Mouse (Mus musculus) forebrain, embryonic 11.5 days (tissue): ENCODE measurements at regions not wholly inside any gene's neighbourhood (a gene's known extent, or its start where the extent isn't known, plus 50 kb on each side); places are given as distances from the start of the nearest gene placed in this dataset.

Experiments
- ATAC-seq: fragments of 200-750 bp; cut with Nextera tagmentation; replicated peaks from 2 replicates; pipeline ENCODE4 v1.8.0; 2017; ENCODE audit warnings: moderate TSS enrichment; ENCODE audit not compliant: low FRiP score
- DNase-seq: peaks from one replicate; pipeline ENCODE4 v3.0.0-alpha.2; 2017; ENCODE audit warnings: low spot score
- H3K27ac ChIP-seq: fragments of 300-500 bp; sonication (generic); 2 replicates; pipeline ENCODE4 v1.5.1; 2014; ENCODE audit warnings: low read depth, low read length
- H3K27me3 ChIP-seq: fragments of 300-500 bp; sonication (generic); 2 replicates; pipeline ENCODE4 v1.6.1; 2014; ENCODE audit warnings: mild to moderate bottlenecking, low read length, mixed read lengths; ENCODE audit not compliant: control insufficient read depth, insufficient read depth
- H3K36me3 ChIP-seq: fragments of 300-500 bp; sonication (generic); 2 replicates; pipeline ENCODE4 v1.6.1; 2014; ENCODE audit warnings: mild to moderate bottlenecking, low read length, moderate library complexity, mixed read lengths; ENCODE audit not compliant: control insufficient read depth, insufficient read depth
- H3K4me1 ChIP-seq: fragments of 300-500 bp; sonication (generic); replicated peaks from 2 replicates; pipeline ENCODE4 v1.6.1; 2014; ENCODE audit warnings: low read length, mixed read lengths; ENCODE audit not compliant: control insufficient read depth, insufficient read depth
- H3K4me2 ChIP-seq: fragments of 300-500 bp; sonication (generic); 2 replicates; pipeline ENCODE4 v1.6.1; 2014; ENCODE audit warnings: low read depth, mild to moderate bottlenecking, low read length, moderate library complexity, mixed read lengths; ENCODE audit not compliant: severe bottlenecking
- H3K4me3 ChIP-seq: fragments of 300-500 bp; sonication (generic); 2 replicates; pipeline ENCODE4 v1.5.1; 2014; ENCODE audit warnings: low read depth, low read length
- H3K9ac ChIP-seq: fragments of 300-500 bp; sonication (generic); 2 replicates; pipeline ENCODE4 v1.6.1; 2014; ENCODE audit warnings: low read length
- H3K9me3 ChIP-seq: fragments of 300-500 bp; sonication (generic); 2 replicates; pipeline ENCODE4 v1.6.1; 2016; ENCODE audit warnings: low read length, mixed read lengths; ENCODE audit not compliant: control insufficient read depth
- WGBS: fragments of 180-500 bp; shearing (Covaris S2); extraction: QIAGEN DNeasy Blood & Tissue Kit; methylation state at CpG from one replicate; pipeline ENCODE4 v1.1.7; 2014; 5-methylcytosine and 5-hydroxymethylcytosine counted together

DNA sequence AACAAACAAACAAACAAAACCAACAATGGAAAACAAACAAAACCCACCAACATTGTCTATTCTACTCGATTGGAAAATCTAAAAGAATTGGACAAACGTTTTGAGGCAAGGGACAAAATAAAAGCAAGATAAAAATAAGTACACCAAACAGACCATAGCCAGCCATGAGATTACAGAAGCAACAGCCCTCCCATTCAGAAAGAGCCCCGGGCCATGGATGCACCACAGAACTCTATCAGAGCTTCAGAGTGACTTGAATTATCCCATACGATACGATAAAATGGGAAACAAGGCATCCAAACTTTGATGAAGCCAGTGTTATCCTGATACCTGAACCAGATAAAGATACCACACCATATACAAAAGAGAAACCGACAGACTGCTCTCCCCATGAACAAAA lies 68.7 kb downstream of the Npepl1 start:
- no peak overlapping the region for H3K27ac ChIP-seq
- no peak overlapping the region for H3K4me3 ChIP-seq
- 83% methylated on average over 6 of the region's 6 CpGs for WGBS
- H3K36me3 ChIP-seq = no peaks in the 10 kb centered on the region
- no peak overlapping the region for H3K9ac ChIP-seq
- DNase-seq (no peak), ATAC-seq (no peak)
- H3K4me1 ChIP-seq = no peaks in the 10 kb centered on the region
- H3K4me2 ChIP-seq = no peak overlapping the region
- no peaks in the 10 kb centered on the region for H3K27me3 ChIP-seq
- no peaks in the 10 kb centered on the region for H3K9me3 ChIP-seq

DNA sequence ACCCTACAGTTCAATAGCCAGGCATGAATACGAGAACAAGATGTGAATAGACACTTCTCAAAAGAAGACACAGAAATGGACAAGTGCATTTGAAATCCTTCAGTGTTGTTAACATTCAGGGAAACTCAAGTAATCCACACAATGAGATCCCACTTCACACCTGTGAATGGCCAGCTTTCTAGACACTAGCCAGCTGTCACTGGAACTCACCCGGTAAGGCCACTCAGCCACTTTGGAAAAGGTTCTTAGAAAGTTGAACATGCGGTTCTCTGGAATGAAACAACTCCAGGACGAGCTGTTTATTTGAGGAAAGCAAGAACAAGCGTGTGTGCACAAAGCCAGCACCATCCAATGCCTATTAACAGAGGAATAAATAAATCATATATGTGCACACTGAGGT lies 74.6 kb downstream of the Npepl1 start:
- 92% methylated on average over 5 of the region's 5 CpGs for WGBS
- Histone ChIP-seq H3K4me1 (no peaks in the 10 kb centered on the region), H3K4me3 (no peak overlapping the region), H3K36me3 (no peaks in the 10 kb centered on the region), H3K4me2 (no peak overlapping the region), H3K9ac (no peak overlapping the region), H3K27ac (no peak overlapping the region), H3K27me3 (no peaks in the 10 kb centered on the region), H3K9me3 (no peaks in the 10 kb centered on the region)
- DNase-seq (peak; percentile 43), ATAC-seq (no peak)

DNA sequence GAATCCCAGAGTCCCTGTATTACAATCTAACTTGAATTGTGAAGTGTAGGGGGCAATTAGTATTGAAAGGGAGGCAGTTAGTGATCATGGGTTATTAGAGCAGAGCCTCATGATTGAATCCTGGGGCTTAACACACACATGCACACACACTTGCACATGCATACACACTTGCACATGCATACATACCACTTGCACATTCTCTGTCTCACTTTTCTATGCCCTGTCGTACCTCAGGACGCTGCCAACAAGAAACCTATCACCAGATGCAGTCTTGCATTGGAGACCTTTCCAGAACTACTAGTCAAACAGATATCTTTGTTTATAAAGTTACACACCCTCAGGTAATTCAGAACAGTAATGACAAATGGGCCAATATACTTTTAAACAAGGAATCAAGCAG lies 80.9 kb downstream of the Npepl1 start:
- H3K4me3 ChIP-seq = no peak overlapping the region
- H3K4me2 ChIP-seq = no peak overlapping the region
- 88% methylated on average over 2 of the region's 2 CpGs for WGBS
- peak; percentile 8 for DNase-seq
- no peak for ATAC-seq
- no peaks in the 10 kb centered on the region for H3K27me3 ChIP-seq
- H3K9ac ChIP-seq = no peak overlapping the region
- no peak overlapping the region for H3K27ac ChIP-seq
- H3K4me1 ChIP-seq = no peaks in the 10 kb centered on the region
- H3K36me3 ChIP-seq = no peaks in the 10 kb centered on the region
- no peaks in the 10 kb centered on the region; the same call in 1 of the 2 replicates for H3K9me3 ChIP-seq

DNA sequence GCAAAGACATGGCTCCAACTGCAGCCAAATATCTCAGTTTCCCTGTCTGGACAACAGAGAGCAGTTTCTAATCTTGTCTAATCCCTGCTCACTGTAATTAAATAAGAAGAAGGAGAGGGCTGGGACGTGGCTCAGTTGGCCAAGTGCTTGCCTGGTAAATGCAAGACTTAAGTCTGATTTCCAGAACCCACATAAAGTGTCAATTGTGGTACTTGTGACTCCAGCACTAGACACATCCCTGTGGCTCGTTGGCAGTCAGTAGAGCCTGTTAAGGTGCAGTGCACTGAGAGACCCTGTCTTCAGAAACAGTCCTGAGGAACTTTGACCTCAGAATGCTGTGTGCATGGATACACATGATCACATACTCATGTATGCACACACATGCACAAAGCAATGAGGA lies 81.4 kb downstream of the Npepl1 start:
- H3K27ac ChIP-seq = no peak overlapping the region
- 77% methylated on average over 2 of the region's 2 CpGs for WGBS
- no peak for ATAC-seq
- H3K4me2 ChIP-seq = no peak overlapping the region
- H3K9me3 ChIP-seq = no peaks in the 10 kb centered on the region; the same call in 1 of the 2 replicates
- no peak overlapping the region for H3K9ac ChIP-seq
- no peaks in the 10 kb centered on the region for H3K36me3 ChIP-seq
- H3K4me3 ChIP-seq = no peak overlapping the region
- no peaks in the 10 kb centered on the region for H3K4me1 ChIP-seq
- H3K27me3 ChIP-seq = no peaks in the 10 kb centered on the region
- peak; percentile 14 for DNase-seq

DNA sequence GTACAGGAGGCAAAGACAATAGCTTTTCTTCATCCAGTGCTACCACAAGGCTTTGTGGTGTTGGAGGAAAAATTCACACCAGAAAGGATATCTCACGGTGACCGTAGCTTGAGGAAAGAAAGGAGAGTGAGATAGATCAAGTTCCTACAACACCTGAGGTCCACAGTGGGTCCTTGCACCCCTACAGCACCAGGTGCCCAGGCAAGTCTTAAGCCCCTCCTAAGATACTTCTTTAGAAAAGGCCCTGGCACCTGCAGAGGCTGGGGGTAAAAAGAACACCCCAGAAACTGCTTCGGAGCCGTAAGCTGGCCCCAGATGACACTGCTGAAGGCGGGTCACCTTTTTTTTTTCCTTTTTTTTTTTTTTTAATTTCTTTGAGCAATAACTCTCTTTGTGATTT lies 81.9 kb downstream of the Npepl1 start:
- 94% methylated on average over 5 of the region's 5 CpGs for WGBS
- peak; percentile 24 for DNase-seq

DNA sequence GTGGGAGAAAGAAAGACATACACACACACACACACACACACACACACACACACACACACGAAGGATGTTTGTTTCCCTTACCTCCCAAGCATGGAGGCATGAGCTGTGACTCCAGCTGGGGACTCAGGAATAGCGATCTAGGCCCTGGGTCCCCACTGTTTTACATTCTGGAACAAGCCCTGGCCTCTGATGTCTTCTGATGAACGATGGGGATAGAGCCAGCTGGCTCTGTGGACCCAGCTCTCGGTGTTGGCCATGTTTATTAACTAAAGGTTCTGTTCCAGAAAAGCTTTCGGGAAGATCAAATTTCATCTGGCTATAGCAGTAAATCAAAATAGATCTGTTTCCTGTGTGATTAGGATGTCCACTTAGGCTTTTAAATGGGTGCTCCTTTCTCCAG lies 83.4 kb downstream of the Npepl1 start:
- H3K27ac ChIP-seq = no peak overlapping the region
- WGBS = 81% methylated on average over 5 of the region's 5 CpGs
- H3K9ac ChIP-seq = no peak overlapping the region
- DNase-seq (peak; percentile 16), ATAC-seq (no peak)
- no peak overlapping the region for H3K4me2 ChIP-seq
- no peaks in the 10 kb centered on the region for H3K27me3 ChIP-seq
- no peaks in the 10 kb centered on the region for H3K4me1 ChIP-seq
- no peaks in the 10 kb centered on the region for H3K36me3 ChIP-seq
- no peaks in the 10 kb centered on the region; the same call in 1 of the 2 replicates for H3K9me3 ChIP-seq
- no peak overlapping the region for H3K4me3 ChIP-seq

More for the DNA sequence above, 81.9 kb downstream of the Npepl1 start:
- H3K27me3 ChIP-seq = no peaks in the 10 kb centered on the region
- ATAC-seq = no peak
- no peak overlapping the region for H3K9ac ChIP-seq
- no peaks in the 10 kb centered on the region; the same call in 1 of the 2 replicates for H3K9me3 ChIP-seq
- no peaks in the 10 kb centered on the region for H3K36me3 ChIP-seq
- H3K4me3 ChIP-seq = no peak overlapping the region
- no peak overlapping the region for H3K27ac ChIP-seq
- no peak overlapping the region for H3K4me2 ChIP-seq
- no peaks in the 10 kb centered on the region for H3K4me1 ChIP-seq

DNA sequence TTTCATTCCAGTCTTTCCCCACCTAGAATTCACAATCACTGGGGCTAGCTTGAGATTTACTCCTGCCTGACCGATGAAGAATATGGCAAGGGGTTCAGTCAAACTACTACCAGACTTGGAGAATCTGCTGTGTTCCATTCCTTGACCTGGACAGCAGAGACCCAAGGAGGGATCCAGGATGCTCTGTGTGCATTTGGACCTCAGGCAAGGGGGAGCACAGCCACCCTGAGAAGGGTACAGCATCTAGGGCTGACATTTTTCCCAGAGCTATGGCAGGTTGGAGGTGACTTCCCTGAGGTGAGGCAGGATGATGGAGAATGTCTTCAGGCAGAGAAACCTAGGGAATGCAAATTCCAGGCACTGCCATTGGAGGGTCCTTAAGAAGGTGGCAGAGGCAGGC lies 85.5 kb downstream of the Npepl1 start:
- Histone ChIP-seq H3K27me3 (no peaks in the 10 kb centered on the region), H3K9ac (no peak overlapping the region), H3K27ac (no peak overlapping the region), H3K4me3 (no peak overlapping the region), H3K9me3 (no peaks in the 10 kb centered on the region; the same call in 1 of the 2 replicates), H3K36me3 (no peaks in the 10 kb centered on the region), H3K4me1 (no peaks in the 10 kb centered on the region), H3K4me2 (no peak overlapping the region)
- 87% methylated on average over 1 of the region's 1 CpGs for WGBS
- ATAC-seq = no peak
- peak; percentile 39 for DNase-seq

DNA sequence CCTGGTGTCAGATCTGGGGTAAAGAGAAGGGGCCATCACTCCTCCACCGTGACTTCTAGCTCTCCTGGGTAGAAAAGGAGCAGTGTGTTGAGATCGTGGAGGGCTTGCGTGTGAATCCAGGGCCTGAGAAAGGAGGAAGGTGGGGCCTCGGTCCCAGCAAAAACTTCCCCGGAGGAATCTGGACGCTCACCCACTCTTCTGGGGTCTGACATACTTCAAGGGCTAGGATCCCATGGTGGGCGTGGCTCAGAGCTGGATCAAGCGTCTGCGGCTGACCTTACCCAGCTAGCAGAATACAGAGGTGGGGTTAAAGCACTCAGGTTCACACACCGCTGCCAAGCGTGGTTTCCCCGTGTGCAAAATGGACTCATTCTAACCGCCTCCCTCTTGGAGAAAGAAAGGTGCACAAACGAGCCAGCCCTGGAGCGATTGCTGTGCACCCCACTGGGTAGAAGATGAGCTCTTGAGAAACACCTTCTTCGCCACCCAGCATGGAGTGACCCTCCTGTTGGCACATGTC lies 86.6 kb downstream of the Npepl1 start:
- ATAC-seq = no peak
- H3K27me3 ChIP-seq = no peaks in the 10 kb centered on the region
- no peak overlapping the region for H3K9ac ChIP-seq
- no peaks in the 10 kb centered on the region for H3K4me1 ChIP-seq
- WGBS = 81% methylated on average over 16 of the region's 16 CpGs
- DNase-seq = peak; percentile 33
- no peak overlapping the region for H3K27ac ChIP-seq
- no peaks in the 10 kb centered on the region for H3K9me3 ChIP-seq
- H3K4me2 ChIP-seq = no peak overlapping the region
- H3K4me3 ChIP-seq = no peak overlapping the region
- H3K36me3 ChIP-seq = no peaks in the 10 kb centered on the region

DNA sequence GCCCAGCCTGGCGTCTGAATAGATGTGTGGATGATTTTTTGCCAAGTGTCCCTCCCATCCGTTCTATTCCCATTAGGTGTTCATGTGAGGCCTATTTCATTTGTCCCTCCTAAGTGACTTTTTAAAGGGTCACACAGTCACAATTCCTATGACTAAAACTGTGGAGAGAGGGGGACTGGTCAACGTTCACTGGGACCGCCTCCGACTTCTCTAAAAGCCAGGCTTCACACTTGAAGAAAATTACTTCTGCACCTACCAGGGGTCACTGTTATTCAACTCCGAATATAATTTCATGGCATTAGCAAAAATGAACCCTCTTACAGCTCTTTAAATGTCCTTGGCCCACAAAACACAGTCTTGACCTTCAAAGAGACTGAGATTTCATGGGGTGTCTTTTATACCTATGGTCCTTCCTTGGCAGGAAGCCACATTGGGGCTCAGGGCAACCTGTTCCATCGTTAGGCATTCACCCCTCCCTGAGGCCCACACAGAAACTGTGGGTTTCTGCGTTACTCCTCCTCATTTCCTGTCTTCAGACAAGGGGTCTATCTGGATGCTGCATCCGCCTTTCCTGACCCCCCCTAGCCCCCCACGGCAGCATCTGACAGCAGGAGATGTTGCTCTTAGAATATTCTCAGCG lies 86.7 kb upstream of the Gnas start:
- no peak overlapping the region for H3K9ac ChIP-seq
- H3K36me3 ChIP-seq = no peaks in the 10 kb centered on the region
- H3K4me1 ChIP-seq = no peaks in the 10 kb centered on the region
- no peaks in the 10 kb centered on the region for H3K27me3 ChIP-seq
- WGBS = 86% methylated on average over 11 of the region's 11 CpGs
- no peak overlapping the region for H3K4me2 ChIP-seq
- H3K9me3 ChIP-seq = no peaks in the 10 kb centered on the region
- DNase-seq = peak; percentile 15
- H3K27ac ChIP-seq = no peak overlapping the region
- ATAC-seq = no peak
- H3K4me3 ChIP-seq = no peak overlapping the region
